Mouse (Mus musculus) G1E-ER4 (cell line): ENCODE measurements around the gene Vgll4. TPM values are rescaled to one million over a fixed set of nuclear protein-coding genes. Genes with fewer than 3 reads are reported as not detected.

Experiments
- GATA1 ChIP-seq: IDR thresholded peaks from one replicate; pipeline ENCODE4 v1.8.0; 2012; ENCODE audit warnings: low read length, inconsistent platforms
- polyA plus RNA-seq: library from polyadenylated mRNA; stranded (reverse); fragments of >175 nt; gene quantifications from 2 replicates; pipeline ENCODE4 v1.2.3, GENCODE M21; 2012

Vgll4 gene
- 28.2 and 30.8 TPM in 2 replicates for polyA plus RNA-seq

- TF ChIP-seq GATA1: no peak
Observed at GRCm38 (mm10) chr6:114969213-114970120, at the start of gene Vgll4. Gene Vgll4 (minus strand): TSS chr6:114969994.

DNA sequence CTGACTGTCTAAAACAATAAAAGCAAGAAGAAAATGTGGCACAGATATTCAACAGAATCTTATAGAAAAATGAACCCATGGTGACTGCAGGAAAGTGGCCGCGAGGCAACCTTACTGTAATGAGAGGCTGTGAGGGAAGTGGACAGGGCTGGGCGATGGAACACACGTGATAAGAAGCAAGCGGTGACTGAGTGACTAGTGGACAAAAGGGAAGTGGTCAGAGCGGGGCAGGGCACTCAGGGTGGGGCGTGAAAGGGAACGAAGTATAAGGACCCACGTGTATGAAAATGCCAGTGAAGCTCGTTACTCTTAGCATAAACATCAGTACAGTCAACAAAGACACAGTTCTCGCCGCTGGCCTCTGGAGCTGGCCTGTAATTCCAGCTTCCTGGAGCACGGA lies 45.7 kb upstream of the Vgll4 start:
- no peak for TF ChIP-seq GATA1

- TF ChIP-seq GATA1: no peak
Observed at GRCm38 (mm10) chr6:115013574-115013973, 43.8 kb upstream of the Vgll4 start.

GRCm38 (mm10) chr6:115011792-115012191 lies 42.0 kb upstream of the Vgll4 start:
- no peak for TF ChIP-seq GATA1

DNA sequence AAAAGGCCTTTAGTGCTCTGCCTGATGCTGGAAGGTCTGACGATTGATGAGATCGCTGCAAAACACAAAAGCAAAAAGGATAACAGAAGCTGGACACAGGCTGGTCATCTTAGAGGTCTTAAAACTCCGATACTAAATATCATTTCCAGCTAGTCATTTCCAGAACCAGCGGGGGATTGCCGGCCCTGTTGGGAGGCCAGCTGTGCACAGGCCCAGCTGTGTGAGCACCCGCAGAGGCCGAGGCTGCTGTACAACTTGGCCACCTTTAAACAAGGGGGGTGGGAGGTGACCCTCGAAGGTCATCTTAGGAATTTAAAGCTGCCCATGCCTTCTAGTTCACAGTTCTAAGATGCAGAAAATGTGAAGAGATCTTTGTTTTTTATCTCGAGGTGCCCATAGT lies 41.0 kb upstream of the Vgll4 start:
- TF ChIP-seq GATA1: no peak

- no peak for TF ChIP-seq GATA1
Observed at GRCm38 (mm10) chr6:115010304-115010703, 40.5 kb upstream of the Vgll4 start.

GRCm38 (mm10) chr6:115007728-115008127 lies 37.9 kb upstream of the Vgll4 start:
- no peak for TF ChIP-seq GATA1

- TF ChIP-seq GATA1: no peak
Observed at GRCm38 (mm10) chr6:115006948-115007347, 37.2 kb upstream of the Vgll4 start.

DNA sequence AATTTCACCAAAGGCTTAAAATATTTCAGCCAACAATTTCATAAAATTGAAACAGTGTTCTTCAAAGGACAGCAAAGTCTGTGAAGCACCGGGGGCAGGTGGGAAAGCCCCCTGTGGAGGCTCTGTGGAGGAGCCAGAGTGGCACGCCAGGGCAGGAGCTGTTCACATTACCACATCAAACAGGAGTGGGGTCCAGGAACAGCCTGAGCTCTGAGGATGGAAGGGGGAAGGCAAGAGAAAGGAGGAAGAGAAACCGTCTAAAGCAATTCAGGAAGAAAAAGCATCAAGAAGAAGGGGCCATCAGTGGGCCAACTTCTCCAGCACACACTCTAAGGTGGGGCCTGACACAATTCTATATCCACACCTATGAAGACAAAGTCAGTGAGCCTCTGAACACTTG lies 36.3 kb upstream of the Vgll4 start:
- TF ChIP-seq GATA1: no peak

- no peak for TF ChIP-seq GATA1
Observed at GRCm38 (mm10) chr6:115005351-115005890, 35.6 kb upstream of the Vgll4 start.

DNA sequence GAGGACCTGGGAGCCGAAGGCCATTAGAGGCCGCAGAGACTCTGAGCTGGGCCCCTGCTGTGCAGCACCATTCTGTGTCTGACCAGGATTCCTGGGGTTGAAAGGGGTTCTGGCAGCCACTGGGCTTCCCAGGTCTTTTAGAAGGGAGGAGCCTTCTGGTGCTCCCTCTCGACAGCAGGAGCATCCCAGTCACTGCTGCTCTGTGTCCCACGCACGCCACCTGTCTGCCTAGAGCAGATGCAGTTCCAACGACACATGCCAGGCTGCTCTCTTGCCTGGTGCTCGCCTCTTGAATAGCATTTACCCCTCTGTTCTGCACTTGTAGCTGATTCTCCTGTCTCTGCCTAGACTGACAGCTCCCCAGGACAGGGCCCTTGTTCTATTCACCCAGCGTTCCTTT lies 34.8 kb upstream of the Vgll4 start:
- TF ChIP-seq GATA1: no peak

DNA sequence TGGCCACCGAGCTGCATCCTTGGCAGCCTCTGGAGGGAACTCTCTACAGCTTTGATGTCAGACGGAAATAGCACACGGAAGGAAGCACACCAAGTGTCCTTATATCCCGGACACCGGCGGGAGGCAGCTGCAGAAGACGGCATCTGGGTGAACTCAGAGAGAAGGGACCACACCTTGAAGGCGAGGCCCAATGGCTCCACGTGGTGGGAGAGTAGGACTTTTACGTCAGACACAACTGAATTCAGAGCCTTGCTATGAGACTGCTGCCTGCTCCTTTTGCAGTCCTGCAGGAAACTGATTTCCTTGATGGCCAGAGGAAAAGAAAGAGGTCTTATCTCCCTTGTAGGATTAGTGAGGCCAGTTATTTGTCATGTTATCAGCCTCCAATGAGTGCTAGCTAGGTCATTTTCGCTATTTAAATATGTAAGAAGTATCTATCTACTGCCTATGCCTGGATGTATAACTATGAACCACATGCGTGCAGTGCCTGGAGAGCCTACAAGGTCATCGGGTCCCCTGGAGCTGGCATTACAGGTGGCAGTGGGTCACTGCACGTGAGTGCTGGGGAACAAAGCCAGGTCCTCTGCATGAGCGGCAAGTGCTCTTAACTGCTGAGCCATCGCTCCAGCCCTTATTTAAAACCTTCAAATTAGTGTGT lies 28.7 kb upstream of the Vgll4 start:
- TF ChIP-seq GATA1: no peak

DNA sequence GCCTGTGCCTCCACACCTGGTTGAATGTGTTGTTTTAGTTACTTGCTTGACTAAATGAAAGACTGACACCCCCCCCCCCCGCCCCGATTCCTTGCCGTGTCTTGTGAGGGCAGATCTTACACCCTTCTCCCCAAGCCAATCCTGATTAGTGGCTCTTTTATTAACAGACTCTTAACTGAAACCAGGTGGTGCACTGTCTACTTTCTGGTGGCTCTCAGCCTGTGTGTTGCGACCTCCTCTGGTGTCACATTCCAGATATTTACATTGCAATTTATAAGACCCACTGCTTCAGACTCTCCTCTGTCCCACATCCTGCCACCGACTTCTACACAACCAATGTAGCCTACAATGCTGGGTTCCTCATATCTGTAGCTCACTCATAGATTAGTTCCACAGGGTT lies 27.7 kb upstream of the Vgll4 start:
- no peak for TF ChIP-seq GATA1

DNA sequence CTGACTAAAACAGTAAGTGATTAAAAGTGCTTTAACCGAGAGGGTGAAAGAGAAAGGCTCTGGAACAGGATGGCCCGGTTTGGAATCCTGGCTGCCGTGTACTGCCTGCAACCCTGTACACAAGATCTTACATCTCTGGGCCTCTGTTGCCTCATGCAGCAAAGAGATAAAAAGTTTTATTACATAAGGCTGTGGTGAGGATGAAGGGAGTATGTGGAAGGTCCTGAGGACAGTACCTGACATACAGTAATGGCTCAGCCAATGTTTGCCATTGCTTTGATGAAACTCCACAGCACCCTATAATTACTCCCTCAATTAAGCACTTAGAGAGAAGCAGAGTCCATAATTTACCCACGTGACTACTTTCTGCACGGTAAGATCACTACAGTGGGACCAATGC lies 27.1 kb upstream of the Vgll4 start:
- TF ChIP-seq GATA1: no peak

GRCm38 (mm10) chr6:114994079-114994478 lies 24.3 kb upstream of the Vgll4 start:
- no peak for TF ChIP-seq GATA1

DNA sequence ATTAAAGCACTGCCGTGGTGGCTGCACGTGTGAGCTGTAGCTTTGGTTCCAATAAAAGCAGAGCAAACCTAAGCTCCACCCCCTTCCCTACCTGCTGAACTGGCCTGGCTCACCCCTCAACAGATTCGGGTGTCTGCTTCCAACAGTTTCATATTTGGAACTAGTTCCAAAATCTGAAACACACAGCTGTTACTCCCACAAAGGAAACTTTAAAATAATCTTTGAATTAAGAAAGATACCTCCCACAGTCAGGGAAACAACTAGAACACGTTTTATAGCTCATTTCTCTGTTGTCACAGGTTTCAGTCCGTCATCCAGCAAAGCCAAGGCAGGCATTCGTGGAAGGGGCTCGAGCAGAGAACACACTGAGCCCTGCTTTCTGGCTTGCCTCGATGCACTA lies 23.9 kb upstream of the Vgll4 start:
- TF ChIP-seq GATA1: no peak

DNA sequence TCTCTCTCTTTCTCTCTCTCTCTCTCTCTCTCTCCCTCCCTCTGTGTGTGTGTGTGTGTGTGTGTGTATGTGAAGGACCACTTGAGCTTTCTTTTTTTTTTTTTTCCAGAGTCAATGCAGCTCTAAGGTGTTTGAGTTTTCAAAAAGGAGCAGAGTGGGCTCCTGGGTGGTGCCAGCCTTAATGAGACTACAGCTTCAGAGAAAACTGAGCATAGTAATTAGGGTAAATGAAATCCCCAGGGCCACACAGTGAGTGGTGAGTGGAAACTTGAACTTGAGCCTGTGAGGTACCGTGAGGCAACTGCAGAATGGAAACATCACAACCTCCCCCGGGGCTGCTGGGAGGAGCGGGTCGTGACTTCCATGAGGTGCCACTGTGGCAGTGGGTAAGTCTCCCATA lies 22.1 kb upstream of the Vgll4 start:
- no peak for TF ChIP-seq GATA1

DNA sequence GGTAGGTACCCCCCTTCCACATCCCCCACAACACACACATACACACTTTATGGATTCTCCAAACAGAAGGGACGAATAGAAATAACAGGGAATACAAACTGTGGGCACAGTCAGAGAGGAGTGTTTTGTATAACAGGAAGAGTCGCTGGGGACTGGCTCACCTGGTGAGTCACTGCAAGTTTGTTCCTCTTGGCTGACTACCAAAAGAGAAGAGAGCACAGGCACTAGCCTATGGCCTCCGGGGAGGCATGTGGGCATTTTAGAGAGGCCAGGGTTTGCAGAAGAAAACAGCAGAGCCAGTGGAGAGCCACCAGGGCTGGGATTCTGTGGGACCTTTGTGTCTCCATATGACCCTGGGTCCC lies 18.8 kb upstream of the Vgll4 start:
- TF ChIP-seq GATA1: no peak
